9 mouse cellular contexts compared by ENCODE assay signal in the genomic region with DNA sequence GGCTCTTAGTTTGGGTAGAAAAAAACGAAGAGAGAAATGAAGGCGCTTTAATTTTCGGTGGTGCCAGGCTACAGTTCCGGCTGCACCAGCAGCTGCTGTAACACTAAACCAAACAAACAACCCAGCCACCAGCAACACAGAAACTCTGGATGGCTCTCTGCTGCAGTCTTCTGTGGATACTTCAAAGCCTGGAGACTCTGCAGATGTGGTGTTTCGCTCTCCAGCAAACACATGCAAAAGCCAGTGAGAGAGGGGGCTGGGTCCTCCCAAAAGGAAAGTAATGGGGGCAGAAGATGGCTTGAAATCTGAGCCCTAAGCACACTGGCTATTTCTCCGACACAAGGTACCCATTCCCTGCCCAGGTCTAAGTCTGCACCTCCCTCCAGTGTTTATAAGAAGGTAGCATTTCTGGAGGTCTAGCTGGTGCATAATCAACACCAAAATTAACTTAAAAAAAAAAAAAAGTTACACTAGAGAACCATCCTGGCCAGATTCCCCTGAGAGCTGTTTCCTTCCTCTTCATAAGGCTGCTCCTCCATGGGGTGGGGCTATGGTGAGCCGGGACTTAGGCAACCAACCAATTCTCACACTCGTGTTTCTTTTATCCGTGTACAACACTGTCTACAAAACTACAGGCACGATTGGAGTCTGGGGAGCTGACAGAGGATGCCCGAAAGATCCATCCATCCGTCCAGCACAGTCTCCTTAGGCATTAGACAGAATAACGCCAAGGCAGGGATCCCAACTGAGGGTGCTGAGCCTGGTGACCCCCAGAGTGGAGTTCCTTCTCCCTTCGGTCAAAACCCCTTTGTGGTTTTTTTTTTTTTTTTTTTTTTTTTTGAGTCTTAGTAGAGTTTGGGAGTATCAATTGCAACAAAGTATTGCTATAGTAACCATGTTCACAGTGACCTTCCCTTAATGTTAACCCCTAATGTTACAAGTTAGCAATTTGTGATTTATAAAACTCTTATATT. TPM values are rescaled to one million over a fixed set of nuclear protein-coding genes. Genes with fewer than 3 reads are reported as not detected.
A peak's percentile ranks its signal among the peaks of the same experiment; 100 is the strongest.
DNase-seq lines count a peak whose midpoint lies in the region; TF ChIP-seq lines count a peak whose summit lies in the region.
"Had no signal": no experiment of that assay in that cellular context is flagged by ENCODE, and none has a peak within 500 bp of the region (broad histone marks: within the 10 kb centered on the region; RNA-seq: fewer than 3 reads in every experiment).

No protein-coding gene starts in this region.

- H3K36me3 ChIP-seq in myocyte (ENCODE audit: control insufficient read depth, insufficient read depth) = no peaks in the 10 kb centered on the region

- no peaks in the 10 kb centered on the region for H3K79me2 ChIP-seq in myocyte (ENCODE audit: control insufficient read depth, insufficient read depth)

- H3ac ChIP-seq in myocyte (ENCODE audit: control insufficient read depth, insufficient read length) = no peak overlapping the region

- intact Hi-C loops in heart, postnatal 25 days (cut with DNase I) = no loop called here
- intact Hi-C loops in left cerebral cortex, adult 2 months (cut with DNase I) = no loop called here

- peak overlapping the region; percentile 51 for H3K4me2 ChIP-seq in myocyte (ENCODE audit: low read depth)

- H3K4me3 ChIP-seq in myocyte = no peak overlapping the region
- no peak overlapping the region for H3K4me3 ChIP-seq in left cerebral cortex, adult 2 months
- H3K4me3 ChIP-seq: heart, adult 2 months had no signal

- TF ChIP-seq CTCF in left cerebral cortex, adult 2 months (IDR thresholded peaks at IDR 0.05) = no peak

- no peaks in the 10 kb centered on the region for H3K27me3 ChIP-seq in myocyte (ENCODE audit: control insufficient read depth, insufficient read depth, insufficient read length)

- TF ChIP-seq POLR2A in myocyte (IDR thresholded peaks at IDR 0.05; ENCODE audit: insufficient read length, low read depth) = no peak

- no peak overlapping the region for H3K27ac ChIP-seq in left cerebral cortex, adult 2 months
- H3K27ac ChIP-seq: heart, adult 2 months had no signal

- peak; percentile 41 for DNase-seq in heart, adult 8-10 months (ENCODE audit: low spot score)
- no peak for DNase-seq in heart, postnatal 25 days (ENCODE audit: low spot score)
- DNase-seq in embryo, embryonic 10.5 days (ENCODE audit: low spot score) = peak; percentile 66
- DNase-seq in kidney, postnatal 10 days = peak; percentile 53
- no peak for DNase-seq in left cerebral cortex, adult 2 months (ENCODE audit: extremely low spot score in 1 of 2, low spot score in 2 of 2)
- no peak for DNase-seq in adrenal gland, postnatal 25 days
- no peak for DNase-seq in adrenal gland, postnatal 10 days

TF ChIP-seq in myocyte, 11 proteins besides CTCF, POLR2A, EP300 and RAD21:
- TF ChIP-seq REST (IDR thresholded peaks at IDR 0.05; ENCODE audit: insufficient read depth, insufficient read length) (no peak), MYOD1 (IDR thresholded peaks at IDR 0.05; ENCODE audit: control insufficient read depth in 1 of 3, insufficient read length in 2 of 3, low read depth in 2 of 3) (no peak), SRF (IDR thresholded peaks at IDR 0.05; ENCODE audit: control insufficient read depth, insufficient read length, low read depth) (no peak), TCF12 (IDR thresholded peaks at IDR 0.05; ENCODE audit: insufficient read depth, poor library complexity, severe bottlenecking) (no peak), MYOG (IDR thresholded peaks at IDR 0.05; ENCODE audit: control insufficient read depth in 1 of 3, insufficient read depth in 1 of 3, insufficient read length in 2 of 3, low read depth in 2 of 3) (no peak), CEBPB (IDR thresholded peaks at IDR 0.05; ENCODE audit: insufficient read depth, poor library complexity, severe bottlenecking) (no peak), POLR2AphosphoS2 (IDR thresholded peaks at IDR 0.05; ENCODE audit: insufficient read length, low read depth) (no peak)

RNA-seq across cellular contexts. Expression of a gene that starts 55.8 kb away (rescaled TPM):
- total RNA-seq in heart, adult 8-10 months (2022) = 10 to 100 TPM; 40.1 to 57.0 (median 48.9) TPM
- total RNA-seq in heart, postnatal 25 days (2021) = 10 to 100 TPM; 36.9 to 40.7 TPM
- 6.1 TPM for polyA plus RNA-seq in myocyte (2012; fragmentation: generic; extraction: Trizol)
- total RNA-seq in left cerebral cortex, adult 2 months (2021) = 10 to 100 TPM; 18.5 to 20.3 TPM
- 22.0 and 23.8 TPM in 2 replicates for total RNA-seq in adrenal gland, postnatal 25 days (2021)
- 10 to 100 TPM; 26.0 to 27.0 TPM for total RNA-seq in adrenal gland, postnatal 10 days (2021)

RNA-seq across cellular contexts. Expression of a gene that starts 55.9 kb away (rescaled TPM):
- 1 to 10 TPM in 3 of 4 experiments, under 1 TPM in 1; 0.72 to 2.2 (median 1.6) TPM for total RNA-seq in heart, adult 8-10 months (2022)
- 1 to 10 TPM; 1.5 to 2.7 TPM for total RNA-seq in heart, postnatal 25 days (2021)
- 0.13 TPM for polyA plus RNA-seq in myocyte (2012; fragmentation: generic; extraction: Trizol)
- 1 to 10 TPM; 9.0 to 9.2 TPM for total RNA-seq in left cerebral cortex, adult 2 months (2021)
- total RNA-seq in adrenal gland, postnatal 25 days (2021) = 6.0 and 7.4 TPM in 2 replicates
- 1 to 10 TPM; 2.4 to 6.6 TPM for total RNA-seq in adrenal gland, postnatal 10 days (2021)

Comparison
In these comparisons a context has a peak if more than half of its experiments do, and no peak if none do; other contexts are left out.
1. DNase-seq: peak in heart, adult 8-10 months (single experiment), embryo, embryonic 10.5 days (single experiment) and kidney, postnatal 10 days (single experiment); none in heart, postnatal 25 days (single experiment), left cerebral cortex, adult 2 months (0 of 2), adrenal gland, postnatal 25 days (single experiment) and adrenal gland, postnatal 10 days (single experiment).